ENCODE assay signal across 8 mouse cellular contexts in genomic region chr1:127206020-127206641, GRCm38 (mm10). TPM values are rescaled to one million over a fixed set of nuclear protein-coding genes. Genes with fewer than 3 reads are reported as not detected.
DNase-seq lines count a peak whose midpoint lies in the region; ATAC-seq and TF ChIP-seq lines count a peak whose summit lies in the region.

No protein-coding gene starts in this region.

- H3K36me3 ChIP-seq in limb, embryonic 11.5 days (ENCODE audit: control insufficient read depth, insufficient read depth, low read length) = no peaks in the 10 kb centered on the region
- H3K36me3 ChIP-seq in midbrain, embryonic 10.5 days = no peaks in the 10 kb centered on the region

- 3% methylated on average over 39 of the region's 39 CpGs for WGBS in limb, embryonic 11.5 days
- WGBS in midbrain, embryonic 10.5 days = 4% methylated on average over 39 of the region's 39 CpGs

- peak; percentile 22 for DNase-seq in gastrocnemius, postnatal 25 days
- DNase-seq in limb, embryonic 11.5 days (ENCODE audit: low spot score) = peak; percentile 50
- peak; percentile 58 for DNase-seq in midbrain, embryonic 10.5 days (ENCODE audit: low spot score)
- DNase-seq in right cerebral cortex, postnatal 4 days = peak; percentile 47
- no peak for DNase-seq in yolk sac, embryonic 10.5 days (ENCODE audit: low spot score)

- peak overlapping the region; percentile 75 for H3K9ac ChIP-seq in limb, embryonic 11.5 days (ENCODE audit: low read length)

- H3K4me3 ChIP-seq in cortical plate, adult 2 months (ENCODE audit: insufficient read depth, low read length) = peak overlapping the region; percentile 70
- H3K4me3 ChIP-seq in limb, embryonic 11.5 days (ENCODE audit: low read depth, low read length) = peak overlapping the region; percentile 79
- peak overlapping the region; percentile 85 for H3K4me3 ChIP-seq in midbrain, embryonic 10.5 days

- H3K9me3 ChIP-seq in limb, embryonic 11.5 days (ENCODE audit: control insufficient read depth, low read length) = no peaks in the 10 kb centered on the region
- H3K9me3 ChIP-seq in midbrain, embryonic 10.5 days (replicated peaks) = no peaks in the 10 kb centered on the region

- TF ChIP-seq CTCF in cortical plate, adult 2 months (IDR thresholded peaks at IDR 0.05; ENCODE audit: extremely low read depth, insufficient read depth, low read length) = no peak

- peaks cover 12% of the 10 kb centered on the region for H3K4me1 ChIP-seq in cortical plate, adult 2 months (ENCODE audit: control insufficient read depth, insufficient read depth, low read length)
- H3K4me1 ChIP-seq in limb, embryonic 11.5 days (ENCODE audit: control insufficient read depth, insufficient read depth, low read length) = peaks cover 13% of the 10 kb centered on the region; the same call in 1 of the 2 replicates
- H3K4me1 ChIP-seq in midbrain, embryonic 10.5 days = peaks cover 38% of the 10 kb centered on the region

- H3K27me3 ChIP-seq in limb, embryonic 11.5 days (ENCODE audit: control insufficient read depth, insufficient read depth, low read length) = no peaks in the 10 kb centered on the region
- no peaks in the 10 kb centered on the region for H3K27me3 ChIP-seq in midbrain, embryonic 10.5 days (ENCODE audit: low read depth, poor library complexity, severe bottlenecking)

- H3K27ac ChIP-seq in cortical plate, adult 2 months (ENCODE audit: insufficient read depth, low read length) = peak overlapping the region; percentile 92; the same call in 1 of the 2 replicates
- H3K27ac ChIP-seq in limb, embryonic 11.5 days (replicated peaks; ENCODE audit: low read depth, low read length) = no peak overlapping the region
- H3K27ac ChIP-seq in midbrain, embryonic 10.5 days (replicated peaks) = peak overlapping the region; percentile 90

- peak; percentile 22 for ATAC-seq in activated CD4-positive, CD25-positive, alpha-beta regulatory T cell, adult 4 months
- ATAC-seq in inflammation-experienced regulatory T-cells, adult 6 months = peak; percentile 26
- 0 out of 2 replicates have a peak, but pooled peaks have one; percentile 11 for ATAC-seq in limb, embryonic 11.5 days (ENCODE audit: insufficient number of reproducible peaks, low FRiP score, low TSS enrichment, low read depth)

- TF ChIP-seq POLR2A in cortical plate, adult 2 months (IDR thresholded peaks at IDR 0.05; ENCODE audit: extremely low read depth, insufficient read depth, low read length) = peak; percentile 25; the same call in 1 of the 2 replicates

- H3K4me2 ChIP-seq in limb, embryonic 11.5 days (ENCODE audit: low read depth, severe bottlenecking) = peak overlapping the region; percentile 99

RNA-seq across cellular contexts. Expression of gene Mgat5, which starts 1.3 kb away (rescaled TPM):
- 10 to 100 TPM; 13.8 to 15.5 TPM for polyA plus RNA-seq in activated CD4-positive, CD25-positive, alpha-beta regulatory T cell, adult 4 months (2017; shearing (Covaris generic))
- polyA plus RNA-seq in cortical plate, adult 2 months (2012; rRNA removed) = 32.9 TPM in 2 replicates
- 1 to 10 TPM; 1.3 to 1.8 TPM for total RNA-seq in gastrocnemius, postnatal 25 days (2021)
- 10 to 100 TPM; 11.6 to 20.6 (median 16.8) TPM for polyA plus RNA-seq in inflammation-experienced regulatory T-cells, adult 6 months (2017; shearing (Covaris generic))
- polyA plus RNA-seq in limb, embryonic 11.5 days (2014; fragmentation: Nextera tagmentation; extraction: Ambion mirVana) = 5.3 and 6.3 TPM in 2 replicates
- 4.0 and 6.1 TPM in 2 replicates for polyA plus RNA-seq in midbrain, embryonic 10.5 days (2016; fragmentation: Nextera tagmentation; extraction: Ambion mirVana)
